Mouse (Mus musculus): Measurements from ENCODE around the gene Dnah2. TPM values are rescaled to one million over a fixed set of nuclear protein-coding genes. Genes with fewer than 3 reads are reported as not detected.

Dnah2 gene
- polyA plus RNA-seq, 1 experiment = 0.88 TPM

DNA sequence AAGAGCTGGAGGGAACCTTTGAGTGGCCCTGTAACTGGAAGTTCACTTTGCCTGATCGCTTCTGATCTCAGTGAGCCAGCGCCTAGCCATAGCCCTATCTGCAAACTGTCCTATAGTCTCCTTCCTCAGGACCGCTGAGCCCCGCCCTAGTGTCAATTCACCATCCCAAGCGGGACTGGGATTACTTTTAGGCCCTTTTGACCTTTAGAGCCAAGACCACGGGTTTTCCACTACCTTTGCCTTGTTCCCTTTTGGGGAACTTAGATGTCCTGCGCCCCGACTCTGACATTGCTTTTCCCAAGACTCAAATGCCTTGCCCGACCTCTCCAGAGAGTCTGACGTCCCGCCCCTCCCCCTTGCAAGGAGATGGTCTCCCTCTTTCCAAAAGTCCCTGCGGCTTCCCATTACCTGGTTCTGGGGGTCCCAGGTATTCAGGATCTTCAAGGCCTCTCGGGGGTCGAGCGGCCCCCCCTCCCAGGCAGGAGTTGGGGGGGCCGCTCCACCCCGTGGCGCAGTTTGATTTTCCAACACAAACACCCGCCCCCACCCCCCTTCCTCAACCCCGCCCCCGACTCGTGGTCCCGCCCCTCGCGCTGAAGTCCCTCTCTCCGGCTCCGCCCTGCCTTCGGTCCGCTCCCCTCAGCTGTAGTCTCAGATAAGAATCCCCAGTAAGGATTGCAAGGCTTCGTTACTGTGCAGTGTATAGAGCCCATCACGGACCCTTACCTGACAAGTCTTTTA, 128.9 kb downstream of the Dnah2 start:
- DNase-seq (ENCODE audit: low read depth) = no peak

DNA sequence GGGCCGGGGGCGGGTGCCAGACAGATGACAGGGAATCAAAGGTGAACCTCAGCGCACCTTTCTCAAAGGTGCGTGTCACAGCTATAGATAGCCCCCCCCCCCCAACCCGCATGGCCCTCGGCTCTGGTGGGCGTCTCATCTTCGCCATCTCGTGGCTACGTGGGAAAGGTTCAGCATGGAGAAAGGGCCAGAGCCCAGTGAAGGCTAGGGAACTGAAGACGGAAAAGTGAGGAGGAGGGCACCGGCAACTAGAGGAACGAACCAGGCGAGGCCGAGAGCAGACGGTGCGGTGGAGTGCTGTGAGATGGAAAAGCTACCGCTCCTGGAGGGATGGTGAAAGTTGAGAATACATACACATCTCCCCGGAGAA, 129.5 kb downstream of the Dnah2 start:
- no peak for DNase-seq (ENCODE audit: low read depth)

DNA sequence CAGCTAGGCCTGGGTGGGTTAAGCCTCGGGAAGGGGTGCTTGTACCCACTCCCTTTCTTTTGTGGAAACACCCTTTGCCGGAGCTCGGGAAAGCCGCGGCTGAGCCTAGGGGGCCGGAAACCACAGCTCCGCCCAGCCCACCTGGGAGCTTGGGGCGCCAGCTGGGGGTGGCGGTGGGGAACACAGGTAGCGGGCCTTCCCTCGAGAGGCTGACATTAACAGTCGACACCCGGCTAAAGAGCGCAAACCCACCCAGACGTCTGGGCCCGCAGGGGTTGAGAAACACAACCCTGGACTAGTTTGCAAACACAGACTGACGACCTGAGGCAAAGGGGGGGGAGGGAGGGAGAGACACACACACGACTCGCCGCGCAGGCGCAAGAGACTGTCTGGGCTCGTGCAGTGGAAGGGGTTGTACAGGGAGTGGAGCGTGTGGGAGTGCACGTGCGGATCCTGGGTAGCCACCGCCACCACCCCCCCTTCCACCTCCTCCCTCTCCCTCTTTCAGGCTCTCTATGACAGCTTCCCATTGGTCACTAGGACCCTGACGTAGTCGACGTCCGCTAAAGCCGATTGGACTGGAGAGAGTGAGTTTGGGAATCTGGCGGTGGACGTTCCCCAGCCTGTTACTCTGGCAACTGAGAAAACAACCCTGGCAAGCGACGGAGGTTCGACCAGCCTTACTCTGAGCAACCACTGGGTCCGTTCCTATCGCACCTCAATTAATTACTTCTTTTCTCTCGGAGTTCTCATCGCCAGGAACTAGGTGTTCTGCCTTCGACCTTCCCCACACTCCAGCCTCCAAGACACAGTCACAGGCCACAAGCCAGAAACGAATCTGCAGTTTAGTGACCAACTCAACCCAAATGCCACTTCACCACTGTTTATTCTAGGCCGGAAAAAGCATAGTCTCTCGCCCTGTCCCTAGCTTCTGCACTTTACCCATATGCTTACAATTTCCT, 130.1 kb downstream of the Dnah2 start:
- no peak for DNase-seq (ENCODE audit: low read depth)

DNA sequence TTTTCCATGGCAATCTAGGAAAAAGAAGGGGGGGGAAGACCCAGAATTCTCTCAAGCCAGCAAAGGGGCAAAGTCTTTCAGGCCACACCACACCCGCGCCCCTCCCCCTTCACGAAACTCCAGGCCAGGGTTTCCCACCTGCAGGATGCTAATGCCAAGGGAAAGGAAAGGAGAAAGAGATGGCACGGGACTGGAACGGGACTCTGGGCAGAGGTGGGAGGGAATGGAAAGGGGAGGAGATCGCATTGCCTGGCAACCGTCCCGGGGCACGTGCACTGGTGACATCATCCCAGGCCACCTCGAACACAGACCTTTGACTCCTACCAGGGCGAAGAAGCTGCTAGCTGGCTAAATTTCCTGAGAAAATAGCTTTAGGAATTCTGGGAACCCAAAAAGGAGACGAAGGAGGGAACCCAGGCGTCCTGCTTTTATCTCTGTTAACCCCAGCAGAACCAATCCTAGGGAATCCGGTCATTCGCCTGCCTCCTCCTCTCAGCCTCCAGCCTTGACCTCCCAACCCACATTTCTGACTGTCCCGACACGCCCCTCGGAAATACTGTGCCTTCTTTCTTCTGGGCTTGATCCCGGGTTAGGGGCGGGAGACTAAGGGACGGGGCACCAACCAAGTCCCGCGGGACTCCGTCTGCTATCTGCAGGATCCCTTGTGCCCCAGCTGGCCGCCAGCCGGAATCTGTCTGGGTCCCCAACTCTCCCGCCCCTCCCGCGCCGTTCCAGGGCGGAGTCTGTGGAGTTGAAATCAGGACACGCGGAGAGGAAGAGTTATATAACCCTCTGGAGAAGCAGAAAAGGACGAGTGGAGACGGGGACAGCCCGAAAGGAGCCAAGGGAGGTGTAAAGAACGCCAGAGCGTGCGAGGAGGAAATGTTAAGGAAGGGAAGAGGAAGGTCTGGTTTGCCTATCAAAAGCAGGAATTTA, 131.2 kb downstream of the Dnah2 start:
- DNase-seq (ENCODE audit: low read depth) = no peak

DNA sequence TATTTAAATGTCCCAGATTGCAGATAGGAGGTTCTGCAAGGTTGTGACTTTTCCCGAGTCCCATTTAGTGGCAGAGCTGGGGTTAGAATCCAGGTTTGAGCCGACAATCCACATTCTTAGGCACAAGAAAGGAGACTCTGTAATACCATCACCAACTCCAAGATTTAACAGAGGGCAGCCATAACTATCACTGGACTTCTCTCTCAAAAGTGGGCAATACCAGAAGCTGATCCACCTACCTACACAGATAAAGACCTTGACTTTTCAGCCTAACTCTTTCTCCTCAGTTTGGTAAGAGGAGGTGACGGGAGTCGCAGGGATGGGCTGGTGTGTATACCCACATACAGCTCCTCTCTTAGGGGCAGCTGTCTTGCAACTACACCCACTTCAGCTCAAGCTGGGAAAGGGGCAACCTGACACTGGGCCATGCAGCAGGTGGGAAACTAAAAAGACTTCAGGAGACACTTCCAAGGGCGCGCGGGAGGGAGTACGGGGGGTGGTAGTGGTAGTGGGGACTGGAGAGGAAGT, 131.9 kb downstream of the Dnah2 start:
- DNase-seq (ENCODE audit: low read depth) = no peak

DNA sequence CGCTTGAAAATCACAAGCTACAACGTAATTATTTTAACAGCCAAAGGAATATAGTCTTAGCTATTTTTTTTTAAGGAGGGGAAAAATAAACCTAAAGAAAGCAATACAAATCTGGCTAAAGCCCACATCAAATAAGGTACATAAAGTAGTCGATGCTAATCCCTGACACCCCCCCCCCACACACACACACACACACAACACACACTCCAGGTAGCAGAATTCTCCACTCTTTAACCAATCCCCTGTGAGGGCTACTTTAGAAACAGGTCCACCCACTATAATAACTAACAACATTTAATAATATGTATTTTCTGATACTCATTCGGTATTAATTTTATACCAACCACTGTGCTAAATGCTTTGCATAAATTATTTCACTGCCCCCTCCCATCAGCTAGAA, 132.4 kb downstream of the Dnah2 start:
- DNase-seq (ENCODE audit: low read depth) = no peak

DNA sequence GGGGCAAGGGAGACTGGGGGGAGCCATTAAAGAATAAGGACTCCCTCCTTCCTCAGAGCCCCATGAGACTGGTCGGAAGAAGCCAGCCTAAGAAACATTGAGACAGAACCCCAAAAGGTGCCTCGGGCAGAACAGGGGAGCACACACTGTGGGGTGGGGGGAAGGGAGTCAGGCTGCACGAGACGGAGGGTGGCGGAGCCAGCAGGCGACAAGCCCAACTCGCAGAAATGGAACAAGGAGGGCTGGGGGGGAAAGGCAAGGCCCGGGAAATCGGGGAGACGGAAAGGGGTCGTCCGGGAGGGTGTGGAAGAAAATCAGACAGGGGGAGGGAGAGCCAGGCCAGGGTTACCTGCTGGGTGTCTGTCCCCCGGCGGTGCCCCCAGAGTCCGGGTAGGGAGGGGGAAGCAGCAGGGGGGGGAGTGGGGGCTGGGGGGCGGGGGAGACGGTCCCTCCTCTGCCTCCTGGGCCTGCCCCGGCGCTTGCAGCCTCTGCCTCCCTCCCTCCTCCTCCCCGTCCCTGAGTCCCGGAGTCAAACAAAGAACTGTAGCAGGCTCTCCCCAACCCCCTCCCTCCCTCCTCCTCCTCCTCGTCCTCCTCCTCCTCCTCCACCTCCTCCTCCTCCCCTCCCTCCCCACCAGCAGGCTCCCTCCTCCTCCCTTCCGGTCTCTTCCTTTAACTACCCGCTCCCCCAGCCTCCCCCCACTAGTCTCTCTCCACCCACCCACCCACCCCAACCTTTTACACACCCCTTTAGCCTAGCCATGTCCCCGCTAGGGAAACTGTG, 133.1 kb downstream of the Dnah2 start:
- no peak for DNase-seq (ENCODE audit: low read depth)

DNA sequence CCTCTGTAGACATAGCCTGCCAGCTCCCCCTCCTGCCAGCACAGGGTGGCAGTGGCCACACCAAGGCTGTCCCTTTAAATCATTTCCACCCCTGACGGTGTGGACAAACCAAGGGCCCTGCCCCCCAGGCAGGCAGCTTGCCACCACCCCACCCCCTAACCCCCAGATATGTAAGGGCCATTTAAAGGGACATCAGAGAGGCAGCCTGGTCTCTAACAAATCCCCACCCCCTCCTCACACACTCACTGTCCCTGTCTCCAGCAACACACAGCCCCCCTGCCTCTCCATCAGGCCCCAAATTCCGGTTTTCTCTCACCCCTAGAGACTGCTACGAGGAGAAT, 133.6 kb downstream of the Dnah2 start:
- DNase-seq (ENCODE audit: low read depth) = no peak

DNA sequence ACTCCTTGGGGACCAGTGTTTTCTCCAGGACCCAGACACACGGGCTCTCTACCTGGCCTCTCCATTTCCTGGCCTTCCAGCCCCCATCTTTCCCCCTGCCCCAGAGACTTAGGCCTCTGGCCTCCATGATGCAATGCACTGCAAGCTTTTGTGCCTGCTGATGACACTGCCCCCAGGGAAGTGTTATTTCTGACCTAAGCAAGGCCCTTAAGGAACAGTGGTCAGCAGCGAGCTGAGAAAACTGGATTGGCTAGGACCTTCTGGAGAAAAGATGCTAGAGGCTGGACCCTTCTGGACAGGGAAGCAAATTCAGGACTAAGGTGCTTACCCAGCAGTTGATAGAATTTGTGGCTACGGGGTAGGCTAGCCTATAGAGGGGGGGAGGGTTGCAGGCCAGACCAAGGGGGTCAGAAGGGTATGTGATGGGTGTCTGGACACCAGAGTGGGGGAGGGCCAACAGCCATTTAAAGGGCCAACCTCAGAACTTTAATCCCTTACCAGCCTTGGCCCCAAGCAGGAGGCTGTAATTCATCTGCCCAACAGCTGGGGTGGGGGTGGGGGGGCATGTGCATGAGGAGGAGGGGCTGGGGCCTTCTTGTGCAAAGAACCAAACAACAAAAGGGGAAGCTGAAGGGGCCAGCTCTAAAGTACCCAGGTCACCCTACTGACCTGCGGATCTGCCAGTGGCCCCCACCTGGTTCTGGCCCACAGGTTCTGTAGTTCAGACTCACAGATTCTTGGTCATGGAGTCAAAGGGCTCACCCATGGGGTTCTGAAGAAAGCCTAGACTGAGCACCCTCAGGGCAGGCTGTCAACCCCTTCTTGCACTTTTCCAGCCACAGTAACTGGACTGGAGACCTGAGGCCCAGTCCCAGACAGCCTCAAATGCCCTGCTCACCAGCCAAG, 134.2 kb downstream of the Dnah2 start:
- no peak for DNase-seq (ENCODE audit: low read depth)

DNA sequence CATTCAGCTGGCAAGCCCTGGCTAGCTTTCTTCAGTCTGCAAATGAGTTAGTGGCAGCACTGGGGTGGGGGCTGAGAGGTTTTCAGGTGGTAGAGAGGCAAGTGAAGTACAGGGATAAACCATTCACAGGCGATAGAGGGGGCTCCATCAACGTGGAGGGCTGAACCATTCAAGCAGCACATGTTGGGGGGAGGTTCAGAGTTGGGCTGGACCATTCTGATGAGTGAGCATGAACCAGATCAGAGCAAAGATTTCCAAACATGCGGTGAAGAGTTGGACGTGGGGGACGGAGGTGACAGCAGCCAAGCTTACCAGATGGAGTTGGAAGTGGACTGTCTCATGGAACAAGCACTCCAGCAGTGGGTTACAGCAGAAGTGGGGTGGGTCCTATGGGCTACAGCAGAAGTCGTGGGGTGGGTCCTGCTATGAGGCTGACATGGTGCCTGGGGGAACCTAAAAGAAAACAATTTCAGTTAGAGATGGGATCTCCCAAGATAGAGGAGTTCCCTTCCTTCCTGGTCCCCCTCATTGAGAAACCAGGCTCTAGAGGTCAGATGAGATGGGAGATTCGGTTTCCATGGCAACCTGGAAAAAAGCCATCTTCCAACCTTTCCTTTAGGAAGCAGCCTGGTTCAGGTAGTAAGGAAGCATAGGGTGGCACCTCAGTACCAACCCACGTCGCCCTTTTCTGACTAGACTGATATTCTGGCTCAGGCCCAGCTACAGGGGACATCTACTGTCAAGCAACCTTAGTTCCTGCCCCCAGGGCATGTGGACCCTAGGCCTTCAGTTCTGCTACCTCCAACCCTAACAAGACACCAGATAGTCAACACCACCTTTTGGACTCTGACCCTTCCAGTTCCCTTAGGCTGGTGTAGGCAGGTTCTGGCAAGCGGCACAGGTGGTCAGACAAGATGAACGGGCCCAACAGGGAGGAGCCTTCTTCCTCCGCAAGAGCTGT, 135.4 kb downstream of the Dnah2 start, which contains the start of gene Kdm6b:
Gene Kdm6b, minus strand, starts transcription at position 455 of the 961 bp plus-strand sequence.
- DNase-seq (ENCODE audit: low read depth) = no peak

DNA sequence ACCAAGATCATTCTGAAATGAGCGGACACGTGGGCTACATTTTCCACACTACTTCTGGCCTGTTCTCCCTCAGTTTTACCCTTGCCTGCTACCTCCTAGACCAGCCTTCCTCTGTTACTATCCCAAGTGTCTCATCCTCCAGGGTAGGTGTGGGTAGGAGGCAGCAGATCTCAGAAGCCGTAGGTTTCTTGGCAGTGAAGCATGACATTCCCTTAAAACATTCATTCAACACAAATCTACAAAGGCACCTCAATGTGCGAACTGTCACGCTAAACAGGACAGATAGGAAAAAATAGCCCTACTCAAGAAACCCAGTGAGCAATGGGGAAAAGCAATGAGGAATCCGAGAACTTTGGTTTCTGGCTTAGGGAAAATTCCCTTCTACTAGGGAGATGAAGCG, 136.4 kb downstream of the Dnah2 start:
- DNase-seq (ENCODE audit: low read depth) = no peak

DNA sequence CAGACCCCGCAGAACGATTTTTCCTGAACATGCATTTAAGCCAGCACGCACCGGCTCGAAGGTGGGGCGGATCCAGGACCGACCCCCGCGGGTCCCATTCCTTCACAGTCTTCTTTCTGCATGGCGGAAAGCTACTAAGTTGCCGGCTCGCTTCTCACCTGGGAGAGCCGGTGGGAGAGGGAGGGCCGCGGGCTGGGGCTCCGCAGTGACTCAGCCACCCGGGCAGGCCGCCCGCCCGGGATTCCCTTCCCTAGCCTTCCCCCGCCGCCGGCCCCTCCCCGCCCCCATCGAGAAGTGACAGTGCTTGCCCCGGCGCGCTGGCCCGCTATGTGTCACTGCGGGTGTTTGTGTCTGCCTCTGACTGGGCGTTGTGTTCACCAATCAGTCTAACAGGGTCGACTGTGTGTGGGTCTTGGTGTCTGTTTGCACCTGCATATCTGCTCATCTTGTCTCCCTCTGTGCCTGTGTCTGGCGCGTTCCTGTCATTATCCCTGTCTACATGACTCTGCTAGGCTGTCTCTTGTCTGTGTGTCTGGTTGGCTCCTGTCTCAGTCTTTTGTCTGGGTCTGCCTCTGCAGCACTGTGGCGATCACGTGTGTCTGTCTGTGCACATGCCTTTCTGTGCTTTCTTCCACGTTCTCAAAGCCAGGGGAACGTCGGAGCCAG, 137.2 kb downstream of the Dnah2 start:
- DNase-seq (ENCODE audit: low read depth) = no peak

DNA sequence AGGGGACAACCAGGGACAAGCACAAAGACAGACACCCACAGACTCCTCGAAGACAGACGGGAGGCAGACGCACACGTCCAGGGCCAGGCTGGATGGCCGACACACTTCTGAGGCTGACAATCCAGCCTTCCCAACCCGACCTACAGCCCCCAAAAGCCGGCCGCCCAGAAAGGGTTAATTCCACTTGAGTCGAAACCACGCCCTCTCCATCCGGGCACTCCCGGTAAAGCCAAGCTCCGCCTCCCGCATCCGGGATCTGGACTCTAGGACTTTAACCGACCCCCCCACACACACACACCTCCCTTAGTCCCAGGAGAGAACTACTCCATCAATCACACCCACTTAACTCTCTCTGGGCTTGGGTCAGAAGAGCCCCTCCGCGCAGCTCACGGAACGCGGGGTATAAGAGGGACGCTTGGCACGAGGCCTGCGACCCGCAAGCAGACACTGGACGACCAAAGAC, 137.8 kb downstream of the Dnah2 start:
- DNase-seq (ENCODE audit: low read depth) = no peak

DNA sequence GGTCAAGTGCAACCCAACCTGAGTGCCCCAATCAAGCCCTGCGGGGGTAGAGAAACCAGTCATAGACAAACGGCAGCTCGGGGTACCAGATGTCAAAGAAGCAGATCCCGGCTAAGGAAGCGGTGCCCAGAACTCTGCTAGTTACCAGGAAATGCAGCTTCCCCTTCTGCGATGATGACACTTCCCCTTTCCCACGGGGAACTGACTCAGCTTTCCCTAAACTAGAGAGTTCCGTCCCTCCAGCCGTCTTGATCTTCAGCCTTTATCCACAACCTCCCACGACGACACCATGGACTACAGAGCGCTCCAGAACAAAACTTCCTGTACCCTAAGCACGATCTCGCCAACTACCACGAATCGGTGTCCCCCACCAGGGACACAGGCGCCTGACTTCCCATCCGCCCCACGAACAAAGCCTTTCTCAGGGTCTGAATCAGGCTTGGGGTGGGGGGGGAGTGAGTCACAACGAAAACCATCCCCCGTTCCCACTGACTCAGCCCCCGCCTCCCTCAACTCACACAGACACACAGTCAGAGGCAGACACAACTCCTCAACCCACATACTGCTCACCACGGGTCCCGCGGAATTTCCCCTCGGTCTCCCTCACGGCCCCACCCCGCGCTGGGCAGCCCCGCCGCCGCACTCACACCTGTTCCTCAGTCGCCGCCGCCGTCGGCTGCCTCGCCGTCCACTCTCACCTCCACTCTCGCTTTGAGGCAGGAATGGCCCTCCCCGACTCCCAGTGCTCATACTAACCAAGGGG, 138.4 kb downstream of the Dnah2 start:
- DNase-seq (ENCODE audit: low read depth) = no peak

DNA sequence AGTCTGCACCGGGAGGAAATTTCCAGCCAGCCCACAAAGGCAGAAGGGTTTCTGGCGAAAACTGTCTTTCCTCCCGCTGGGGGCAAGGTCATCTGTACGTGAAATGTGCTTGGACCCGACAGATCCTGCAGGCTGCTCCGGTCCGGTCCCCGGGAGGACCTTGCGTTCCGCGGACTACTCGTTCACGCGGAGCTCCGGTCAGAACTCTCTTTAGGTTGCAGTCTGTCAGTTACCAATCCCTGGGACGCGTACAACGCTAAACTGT, 138.9 kb downstream of the Dnah2 start:
- no peak for DNase-seq (ENCODE audit: low read depth)

DNA sequence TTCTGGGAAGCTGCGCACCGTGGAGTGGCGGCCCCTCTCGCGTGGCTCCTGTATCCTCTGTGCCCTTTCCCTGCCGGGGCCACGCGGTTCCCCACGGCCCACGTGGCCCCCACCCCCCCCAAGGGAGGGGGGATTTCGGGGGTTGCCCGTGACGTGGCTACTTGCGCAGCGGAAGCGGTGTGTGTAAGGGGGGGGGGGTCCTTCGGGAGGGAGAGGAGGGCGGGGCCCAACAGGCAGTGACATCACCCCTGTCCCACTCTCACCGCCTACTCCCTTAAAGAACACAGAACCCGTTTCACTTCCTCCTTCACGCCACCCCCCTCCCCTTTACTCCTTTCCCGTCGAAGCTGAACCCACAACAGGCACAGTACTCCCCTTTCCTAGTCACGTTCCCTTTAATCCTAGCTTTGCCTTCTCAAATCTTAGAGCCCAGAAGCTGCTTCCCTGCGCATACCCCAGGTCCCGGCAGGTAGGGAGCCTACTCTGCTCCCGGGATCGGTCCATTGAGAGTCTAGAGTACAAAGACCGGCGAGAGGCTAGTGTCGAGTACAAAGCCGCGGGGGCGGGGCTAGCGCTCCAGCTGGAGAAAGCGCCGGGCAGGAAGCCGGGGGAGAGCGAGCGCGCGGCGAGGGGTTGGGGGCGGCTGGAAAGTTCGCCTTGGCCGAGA, 139.4 kb downstream of the Dnah2 start:
- DNase-seq (ENCODE audit: low read depth) = no peak
